Mouse (Mus musculus): ENCODE measurements around the gene Hira. TPM values are rescaled to one million over a fixed set of nuclear protein-coding genes. Genes with fewer than 3 reads are reported as not detected.
"Not testable (repeated sequence)": the region's sequence is repeated elsewhere in the genome, so short reads cannot be mapped to it uniquely, and the experiment has no call there.

The Hira gene
- polyA plus RNA-seq, 1 experiment from 2014 or later: 11.2 TPM

DNA sequence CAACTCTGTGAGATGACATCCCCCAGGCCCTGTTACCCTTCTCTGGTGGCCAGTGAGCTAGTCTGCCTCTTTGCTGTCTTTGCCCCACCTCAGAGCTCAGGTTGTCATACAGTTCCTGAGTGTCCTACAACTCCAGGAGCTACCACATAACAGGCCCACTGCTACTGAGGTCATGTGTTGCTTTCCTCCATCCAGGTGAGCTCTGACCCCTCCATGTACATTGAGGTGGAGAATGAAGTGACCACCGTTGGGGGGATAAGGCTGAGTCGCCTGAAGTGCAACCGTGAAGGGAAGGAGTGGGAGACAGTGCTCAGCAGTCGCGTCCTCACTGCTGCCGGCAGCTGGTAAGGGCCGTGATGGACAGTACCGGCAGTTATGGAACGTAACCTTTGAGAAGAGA lies 72.1 kb downstream of the Hira start:
- DNase-seq (ENCODE audit: low spot score) (no peak), ATAC-seq (replicated peaks; ENCODE audit: low FRiP score, low read depth) (no peak)
- Histone ChIP-seq H3K4me3 (replicated peaks; ENCODE audit: low read depth, low read length) (no peak overlapping the region), H3K4me1 (replicated peaks; ENCODE audit: insufficient read depth, low read length) (no peaks in the 10 kb centered on the region), H3K9ac (ENCODE audit: low read depth, low read length) (no peak overlapping the region), H3K9me3 (replicated peaks; ENCODE audit: low read length) (no peaks in the 10 kb centered on the region), H3K27ac (no peak overlapping the region), H3K27me3 (ENCODE audit: insufficient read depth, low read length) (no peaks in the 10 kb centered on the region), H3K4me2 (ENCODE audit: low read length) (no peak overlapping the region), H3K36me3 (ENCODE audit: insufficient read depth, low read length) (peaks cover 53% of the 10 kb centered on the region)
- WGBS: 97% methylated on average over 9 of the region's 9 CpGs
- TF ChIP-seq CTCF (IDR thresholded peaks at IDR 0.05; ENCODE audit: low read depth): no peak

DNA sequence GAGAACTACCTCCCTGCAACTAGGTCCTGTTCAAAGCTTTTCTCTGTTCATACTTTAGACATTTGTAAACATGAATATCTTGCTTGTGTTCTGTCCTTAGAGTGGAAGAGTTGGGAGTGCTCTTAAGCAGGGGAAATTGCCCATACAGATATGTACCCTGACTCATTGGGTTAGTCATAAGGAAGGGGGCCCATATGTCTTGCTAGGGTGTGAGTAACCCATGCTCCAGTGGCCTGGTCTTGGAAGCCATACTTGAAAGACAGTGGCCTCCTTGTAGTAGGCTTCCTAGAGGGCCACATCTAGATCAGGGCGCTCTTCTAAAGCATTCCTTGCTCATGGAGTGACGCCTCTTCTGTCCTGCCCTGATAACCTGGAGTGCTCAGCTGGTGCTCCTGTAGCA lies 73.5 kb downstream of the Hira start:
- DNase-seq (ENCODE audit: low spot score) (no peak), ATAC-seq (replicated peaks; ENCODE audit: low FRiP score, low read depth) (no peak)
- WGBS: 92% methylated on average over 2 of the region's 2 CpGs
- no peak overlapping the region for H3K9ac ChIP-seq (ENCODE audit: low read depth, low read length)
- no peak overlapping the region for H3K4me3 ChIP-seq (replicated peaks; ENCODE audit: low read depth, low read length)
- peaks cover 65% of the 10 kb centered on the region for H3K36me3 ChIP-seq (ENCODE audit: insufficient read depth, low read length)
- TF ChIP-seq CTCF (IDR thresholded peaks at IDR 0.05; ENCODE audit: low read depth): no peak
- no peak overlapping the region for H3K4me2 ChIP-seq (ENCODE audit: low read length)
- no peaks in the 10 kb centered on the region for H3K4me1 ChIP-seq (replicated peaks; ENCODE audit: insufficient read depth, low read length)
- H3K27me3 ChIP-seq (ENCODE audit: insufficient read depth, low read length): no peaks in the 10 kb centered on the region
- H3K27ac ChIP-seq: no peak overlapping the region
- no peaks in the 10 kb centered on the region for H3K9me3 ChIP-seq (replicated peaks; ENCODE audit: low read length)

GRCm38 (mm10) chr16:18952813-18953212 lies 76.0 kb downstream of the Hira start:
- no peak overlapping the region for H3K4me2 ChIP-seq (ENCODE audit: low read length)
- H3K27me3 ChIP-seq (ENCODE audit: insufficient read depth, low read length): no peaks in the 10 kb centered on the region
- H3K4me3 ChIP-seq (replicated peaks; ENCODE audit: low read depth, low read length): no peak overlapping the region
- TF ChIP-seq CTCF (IDR thresholded peaks at IDR 0.05; ENCODE audit: low read depth): no peak
- H3K4me1 ChIP-seq (replicated peaks; ENCODE audit: insufficient read depth, low read length): no peaks in the 10 kb centered on the region
- no peak overlapping the region for H3K9ac ChIP-seq (ENCODE audit: low read depth, low read length)
- no peak overlapping the region for H3K27ac ChIP-seq
- H3K9me3 ChIP-seq (replicated peaks; ENCODE audit: low read length): no peaks in the 10 kb centered on the region
- DNase-seq (ENCODE audit: low spot score): no peak
- peaks cover 70% of the 10 kb centered on the region for H3K36me3 ChIP-seq (ENCODE audit: insufficient read depth, low read length)
- ATAC-seq (replicated peaks; ENCODE audit: low FRiP score, low read depth): no peak

DNA sequence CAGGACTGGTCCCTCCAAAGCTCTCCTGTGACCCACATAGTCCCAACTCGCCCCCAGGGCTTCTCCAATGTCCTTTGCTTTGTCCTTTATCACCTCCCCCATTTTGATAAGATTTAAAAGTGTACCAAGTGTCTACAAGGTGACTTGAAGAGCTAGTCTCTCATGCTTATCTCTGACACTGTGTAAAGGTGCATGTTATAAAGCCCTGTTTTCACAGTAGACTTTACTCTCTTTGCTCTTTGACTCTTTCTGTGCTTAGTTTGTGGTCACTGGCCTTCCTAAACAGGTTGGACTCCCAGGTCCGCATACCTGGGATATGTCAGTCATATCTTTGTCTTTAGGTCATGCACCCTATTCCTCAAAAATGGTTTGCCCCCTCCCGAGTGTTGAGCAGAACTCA lies 78.2 kb downstream of the Hira start:
- 86% methylated on average over 3 of the region's 3 CpGs for WGBS
- DNase-seq (ENCODE audit: low spot score) (no peak), ATAC-seq (replicated peaks; ENCODE audit: low FRiP score, low read depth) (no peak)
- Histone ChIP-seq H3K9ac (ENCODE audit: low read depth, low read length) (no peak overlapping the region), H3K4me3 (replicated peaks; ENCODE audit: low read depth, low read length) (no peak overlapping the region), H3K27me3 (ENCODE audit: insufficient read depth, low read length) (no peaks in the 10 kb centered on the region), H3K9me3 (replicated peaks; ENCODE audit: low read length) (no peaks in the 10 kb centered on the region), H3K27ac (no peak overlapping the region), H3K4me1 (replicated peaks; ENCODE audit: insufficient read depth, low read length) (no peaks in the 10 kb centered on the region), H3K4me2 (ENCODE audit: low read length) (no peak overlapping the region), H3K36me3 (ENCODE audit: insufficient read depth, low read length) (peaks cover 55% of the 10 kb centered on the region)
- TF ChIP-seq CTCF (IDR thresholded peaks at IDR 0.05; ENCODE audit: low read depth): no peak

GRCm38 (mm10) chr16:18963486-18963885 lies 86.6 kb downstream of the Hira start:
- H3K36me3 ChIP-seq (ENCODE audit: insufficient read depth, low read length): peaks cover 49% of the 10 kb centered on the region
- H3K27ac ChIP-seq: no peak overlapping the region
- H3K4me2 ChIP-seq (ENCODE audit: low read length): no peak overlapping the region
- no peaks in the 10 kb centered on the region for H3K9me3 ChIP-seq (replicated peaks; ENCODE audit: low read length)
- H3K9ac ChIP-seq (ENCODE audit: low read depth, low read length): no peak overlapping the region
- ATAC-seq (replicated peaks; ENCODE audit: low FRiP score, low read depth) (no peak), DNase-seq (ENCODE audit: low spot score) (no peak)
- TF ChIP-seq CTCF (IDR thresholded peaks at IDR 0.05; ENCODE audit: low read depth): no peak
- H3K4me1 ChIP-seq (replicated peaks; ENCODE audit: insufficient read depth, low read length): no peaks in the 10 kb centered on the region
- H3K27me3 ChIP-seq (ENCODE audit: insufficient read depth, low read length): no peaks in the 10 kb centered on the region
- no peak overlapping the region for H3K4me3 ChIP-seq (replicated peaks; ENCODE audit: low read depth, low read length)

DNA sequence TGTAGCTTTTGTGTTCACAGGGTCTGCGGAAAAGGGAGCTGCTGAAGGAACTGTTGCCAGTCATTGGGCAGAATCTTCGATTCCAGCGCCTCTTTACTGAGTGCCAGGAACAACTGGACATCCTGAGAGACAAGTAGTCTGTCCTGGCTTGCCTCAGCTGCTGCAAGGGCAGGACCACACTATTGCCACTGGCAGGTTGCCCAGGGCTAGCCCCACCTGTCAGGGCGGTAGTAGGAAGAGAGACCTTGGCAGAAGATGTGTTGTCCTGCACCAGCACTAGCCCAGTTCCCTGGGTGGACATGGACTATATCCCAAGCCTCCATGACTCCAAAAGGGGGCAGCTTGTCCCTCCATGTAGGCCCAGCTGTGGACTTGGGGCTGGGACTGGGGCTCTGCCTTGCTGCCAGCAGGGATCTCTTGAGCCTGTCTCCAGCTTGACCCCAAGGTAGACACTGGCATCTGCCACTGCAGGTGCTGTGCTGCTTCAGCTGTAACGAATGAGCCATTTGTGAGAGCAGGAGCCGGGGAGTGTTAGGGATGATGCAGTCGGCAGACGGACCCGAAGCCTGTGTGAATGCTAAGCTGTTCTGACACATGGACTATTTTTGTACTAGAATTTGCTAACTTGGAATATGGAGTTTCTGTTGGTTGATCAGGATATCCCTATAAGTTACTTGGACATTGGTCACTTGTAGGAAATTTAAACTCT lies 92.7 kb downstream of the Hira start:
- no peak overlapping the region for H3K27ac ChIP-seq
- no peaks in the 10 kb centered on the region for H3K9me3 ChIP-seq (replicated peaks; ENCODE audit: low read length)
- no peak overlapping the region for H3K9ac ChIP-seq (ENCODE audit: low read depth, low read length)
- DNase-seq (ENCODE audit: low spot score) (no peak), ATAC-seq (replicated peaks; ENCODE audit: low FRiP score, low read depth) (no peak)
- peaks cover 41% of the 10 kb centered on the region for H3K36me3 ChIP-seq (ENCODE audit: insufficient read depth, low read length)
- H3K4me2 ChIP-seq (ENCODE audit: low read length): no peak overlapping the region
- H3K4me1 ChIP-seq (replicated peaks; ENCODE audit: insufficient read depth, low read length): no peaks in the 10 kb centered on the region
- H3K4me3 ChIP-seq (replicated peaks; ENCODE audit: low read depth, low read length): no peak overlapping the region
- 90% methylated on average over 9 of the region's 9 CpGs for WGBS
- no peaks in the 10 kb centered on the region for H3K27me3 ChIP-seq (ENCODE audit: insufficient read depth, low read length)
- TF ChIP-seq CTCF (IDR thresholded peaks at IDR 0.05; ENCODE audit: low read depth): no peak

GRCm38 (mm10) chr16:18970837-18971236 lies 94.0 kb downstream of the Hira start:
- no peak overlapping the region for H3K9ac ChIP-seq (ENCODE audit: low read depth, low read length)
- H3K4me3 ChIP-seq (replicated peaks; ENCODE audit: low read depth, low read length): no peak overlapping the region
- DNase-seq (ENCODE audit: low spot score) (no peak), ATAC-seq (replicated peaks; ENCODE audit: low FRiP score, low read depth) (no peak)
- no peaks in the 10 kb centered on the region for H3K4me1 ChIP-seq (replicated peaks; ENCODE audit: insufficient read depth, low read length)
- peaks cover 31% of the 10 kb centered on the region for H3K36me3 ChIP-seq (ENCODE audit: insufficient read depth, low read length)
- no peaks in the 10 kb centered on the region for H3K9me3 ChIP-seq (replicated peaks; ENCODE audit: low read length)
- 74% methylated on average over 3 of the region's 3 CpGs for WGBS
- no peak overlapping the region for H3K4me2 ChIP-seq (ENCODE audit: low read length)
- H3K27me3 ChIP-seq (ENCODE audit: insufficient read depth, low read length): no peaks in the 10 kb centered on the region
- no peak overlapping the region for H3K27ac ChIP-seq
- TF ChIP-seq CTCF (IDR thresholded peaks at IDR 0.05; ENCODE audit: low read depth): no peak

DNA sequence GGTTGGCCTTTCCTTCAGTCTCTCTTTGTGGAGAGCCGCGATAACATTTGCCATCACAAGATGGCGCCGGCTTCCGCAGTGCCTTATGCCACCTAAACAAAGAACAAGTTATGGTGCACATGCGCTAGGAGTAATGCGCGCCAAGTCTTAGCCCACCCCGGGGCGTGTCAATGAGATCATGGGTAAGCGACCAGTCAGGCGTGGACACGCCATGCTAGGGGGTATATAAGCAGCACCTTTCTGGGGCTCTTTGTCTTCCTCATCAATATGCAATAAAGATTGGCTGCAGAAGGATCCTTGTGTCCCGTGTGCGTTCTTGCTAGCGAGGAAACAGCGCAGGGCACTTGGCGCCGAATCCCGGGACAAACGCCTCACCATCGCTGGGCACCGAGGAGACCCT lies 98.8 kb downstream of the Hira start:
- not testable (repeated sequence) for H3K4me2 ChIP-seq (ENCODE audit: low read length); H3K4me3 ChIP-seq (replicated peaks; ENCODE audit: low read depth, low read length); H3K36me3 ChIP-seq (ENCODE audit: insufficient read depth, low read length); DNase-seq (ENCODE audit: low spot score); H3K9ac ChIP-seq (ENCODE audit: low read depth, low read length); H3K9me3 ChIP-seq (replicated peaks; ENCODE audit: low read length); H3K27ac ChIP-seq; H3K27me3 ChIP-seq (ENCODE audit: insufficient read depth, low read length); ATAC-seq (replicated peaks; ENCODE audit: low FRiP score, low read depth); H3K4me1 ChIP-seq (replicated peaks; ENCODE audit: insufficient read depth, low read length)
- 88% methylated on average over 23 of the region's 23 CpGs for WGBS

Measured in kidney, postnatal 0 days (tissue).